Mouse (Mus musculus) layer of hippocampus, postnatal 25 days (tissue): ENCODE measurements around the gene Sdhaf1. TPM values are rescaled to one million over a fixed set of nuclear protein-coding genes. Genes with fewer than 3 reads are reported as not detected.

Experiments
- total RNA-seq, 2 experiments: library from RNA; stranded (reverse); gene quantifications; 2 replicates each; pipeline ENCODE4 v1.2.3; 2021

Gene Sdhaf1
- total RNA-seq, 2 experiments from 2014 or later, result 7.8 to 7.9 TPM

Other genes with a start within 250 kb of the Sdhaf1 start
- gene Gm26920, start 233.5 kb downstream of the Sdhaf1 start, total RNA-seq, result 1 to 10 TPM in 1 of 2 experiments, not detected in 1; 2.0 TPM
- gene Zfp566, start 233.4 kb downstream of the Sdhaf1 start, total RNA-seq, result 1 to 10 TPM; 5.3 to 7.1 TPM
- 10 to 100 TPM; 64.8 to 89.9 TPM for gene Zfp260, start 229.1 kb downstream of the Sdhaf1 start, total RNA-seq
- 10 to 100 TPM; 30.4 to 31.5 TPM for gene Zfp382, start 202.0 kb downstream of the Sdhaf1 start, total RNA-seq
- 10 to 100 TPM; 49.2 to 50.2 TPM for gene Zfp146, start 154.1 kb downstream of the Sdhaf1 start, total RNA-seq
- 1 to 10 TPM; 2.8 to 5.0 TPM for gene Cox7a1, start 139.8 kb downstream of the Sdhaf1 start, total RNA-seq
- 100 to 1,000 TPM; 206 to 218 TPM for gene Capns1, start 125.1 kb downstream of the Sdhaf1 start, total RNA-seq
- gene Polr2i, start 91.9 kb downstream of the Sdhaf1 start, total RNA-seq, result 10 to 100 TPM; 60.0 to 64.5 TPM
- gene Tbcb, start 91.6 kb downstream of the Sdhaf1 start, total RNA-seq, result 100 to 1,000 TPM; 115 to 136 TPM
- gene Ovol3, start 88.2 kb downstream of the Sdhaf1 start, total RNA-seq, result not detected
- gene Thap8, start 43.8 kb downstream of the Sdhaf1 start, total RNA-seq, result under 1 TPM; 0.22 to 0.73 TPM
- 1 to 10 TPM; 1.4 to 1.7 TPM for gene Wdr62, start 43.5 kb downstream of the Sdhaf1 start, total RNA-seq
- 100 to 1,000 TPM; 437 to 515 TPM for gene Clip3, start 32.2 kb downstream of the Sdhaf1 start, total RNA-seq
- 10 to 100 TPM; 47.1 to 55.1 TPM for gene Alkbh6, start 15.2 kb downstream of the Sdhaf1 start, total RNA-seq
- 10 to 100 TPM in 1 of 2 experiments, 1 to 10 TPM in 1; 6.4 to 13.1 TPM for gene Syne4, start 9.1 kb downstream of the Sdhaf1 start, total RNA-seq
- under 1 TPM; 0.15 to 0.75 TPM for gene E130208F15Rik, start 2.2 kb downstream of the Sdhaf1 start, total RNA-seq
- 10 to 100 TPM; 33.6 to 34.7 TPM for gene Lrfn3, start 38.9 kb upstream of the Sdhaf1 start, total RNA-seq
- 10 to 100 TPM; 28.8 to 31.4 TPM for gene Tyrobp, start 89.9 kb upstream of the Sdhaf1 start, total RNA-seq
- gene Hcst, start 96.0 kb upstream of the Sdhaf1 start, total RNA-seq, result 1 to 10 TPM in 1 of 2 experiments, under 1 TPM in 1; 0.98 to 1.0 TPM
- 1 to 10 TPM; 2.9 to 3.0 TPM for gene Nfkbid, start 97.8 kb upstream of the Sdhaf1 start, total RNA-seq
- gene Aplp1, start 121.6 kb upstream of the Sdhaf1 start, total RNA-seq, result 1,000 to 10,000 TPM; 1,227 to 1,377 TPM
- 10 to 100 TPM; 15.3 to 16.4 TPM for gene Kirrel2, start 133.8 kb upstream of the Sdhaf1 start, total RNA-seq
- 1 to 10 TPM; 1.8 to 2.2 TPM for gene Nphs1, start 134.4 kb upstream of the Sdhaf1 start, total RNA-seq
- gene Prodh2, start 169.7 kb upstream of the Sdhaf1 start, total RNA-seq, result not detected
- gene Arhgap33, start 211.2 kb upstream of the Sdhaf1 start, total RNA-seq, result 100 to 1,000 TPM; 103 to 132 TPM
- 1 to 10 TPM; 3.4 to 4.3 TPM for gene Hspb6, start 228.3 kb upstream of the Sdhaf1 start, total RNA-seq
- gene Proser3, start 228.4 kb upstream of the Sdhaf1 start, total RNA-seq, result 1 to 10 TPM; 3.5 to 3.6 TPM
- 10 to 100 TPM; 36.8 to 44.9 TPM for gene Lin37, start 235.9 kb upstream of the Sdhaf1 start, total RNA-seq
- gene U2af1l4, start 239.4 kb upstream of the Sdhaf1 start, total RNA-seq, result 10 to 100 TPM; 69.8 to 72.5 TPM
- 1 to 10 TPM; 6.8 to 8.8 TPM for gene Gm49396, start 239.4 kb upstream of the Sdhaf1 start, total RNA-seq
- gene Psenen, start 239.7 kb upstream of the Sdhaf1 start, total RNA-seq, result 10 to 100 TPM; 76.0 to 92.1 TPM
- 1 to 10 TPM; 4.7 to 5.2 TPM for gene Igflr1, start 241.5 kb upstream of the Sdhaf1 start, total RNA-seq